Mouse (Mus musculus) hindbrain, embryonic 15.5 days (tissue): Measurements from ENCODE around the gene Kcnj10. TPM values are rescaled to one million over a fixed set of nuclear protein-coding genes. Genes with fewer than 3 reads are reported as not detected.

Source experiments
- ATAC-seq: fragments of 200-750 bp; cut with Nextera tagmentation; 2 replicates; pipeline ENCODE4 v1.8.0; 2017; ENCODE audit warnings: low read depth, moderate number of reproducible peaks, moderate TSS enrichment; ENCODE audit not compliant: low FRiP score
- H3K27ac ChIP-seq: fragments of 300-500 bp; sonication (generic); replicated peaks from 2 replicates; pipeline ENCODE4 v1.5.1; 2015; ENCODE audit warnings: mild to moderate bottlenecking, inconsistent platforms
- H3K27me3 ChIP-seq: fragments of 300-500 bp; sonication (generic); 2 replicates; pipeline ENCODE4 v1.6.1; 2015; ENCODE audit warnings: control low read depth, inconsistent platforms
- H3K36me3 ChIP-seq: fragments of 300-500 bp; sonication (generic); 2 replicates; pipeline ENCODE4 v1.6.1; 2015; ENCODE audit warnings: control low read depth, inconsistent platforms
- H3K4me1 ChIP-seq: fragments of 300-500 bp; sonication (generic); replicated peaks from 2 replicates; pipeline ENCODE4 v1.6.1; 2015; ENCODE audit warnings: control low read depth, inconsistent platforms
- H3K4me2 ChIP-seq: fragments of 300-500 bp; sonication (generic); 2 replicates; pipeline ENCODE4 v1.6.1; 2015; ENCODE audit warnings: moderate library complexity, mild to moderate bottlenecking, inconsistent platforms
- H3K4me3 ChIP-seq: fragments of 300-500 bp; sonication (generic); 2 replicates; pipeline ENCODE4 v1.5.1; 2015; ENCODE audit warnings: mild to moderate bottlenecking, inconsistent platforms
- H3K9ac ChIP-seq: fragments of 300-500 bp; sonication (generic); 2 replicates; pipeline ENCODE4 v1.6.1; 2015; ENCODE audit warnings: inconsistent platforms
- H3K9me3 ChIP-seq: fragments of 300-500 bp; sonication (generic); 2 replicates; pipeline ENCODE4 v1.6.1; 2016; ENCODE audit warnings: control low read depth, inconsistent platforms
- WGBS: fragments of 180-500 bp; shearing (Covaris S2); methylation state at CpG from one replicate; pipeline ENCODE4 v1.1.7; 2015; 5-methylcytosine and 5-hydroxymethylcytosine counted together
- polyA plus RNA-seq: library from polyadenylated mRNA; unstranded; fragments of >200 nt; fragmentation: Nextera tagmentation; extraction: Ambion mirVana; gene quantifications from 2 replicates; pipeline ENCODE4 v1.2.1, GENCODE M21; 2015

Kcnj10 gene
- polyA plus RNA-seq, 1 experiment from 2014 or later = 3.0 TPM

DNA sequence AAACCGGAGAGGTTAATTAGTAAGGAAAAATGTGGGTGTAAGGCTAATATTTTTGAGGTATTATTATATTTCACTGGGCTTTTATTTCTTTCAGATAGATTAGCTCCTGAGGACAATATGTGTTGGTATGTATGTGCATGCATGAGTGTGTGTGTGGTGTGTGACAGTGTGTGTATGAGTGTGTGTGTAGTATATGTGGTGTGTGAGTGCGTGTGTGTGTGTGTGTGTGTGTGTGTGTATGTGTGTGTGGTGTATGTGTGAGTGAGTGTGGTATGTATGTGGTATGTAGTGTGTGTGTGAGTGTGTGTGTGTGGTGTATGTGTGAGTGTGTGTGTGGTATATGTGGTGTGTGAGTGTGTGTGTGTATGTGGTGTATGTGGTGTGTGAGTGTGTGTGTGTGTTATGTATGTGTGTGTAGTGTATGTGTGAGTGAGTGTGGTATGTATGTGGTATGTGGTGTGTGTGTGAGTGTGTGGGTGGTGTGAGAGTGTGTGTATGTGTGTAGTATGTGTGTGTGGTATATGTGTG lies 51.7 kb downstream of the Kcnj10 start:
- peak overlapping the region; percentile 44 for H3K4me2 ChIP-seq
- H3K9ac ChIP-seq = no peak overlapping the region
- H3K4me3 ChIP-seq = no peak overlapping the region
- ATAC-seq = peak; percentile 42; the same call in 1 of the 2 replicates
- H3K9me3 ChIP-seq = no peaks in the 10 kb centered on the region
- 89% methylated on average over 2 of the region's 2 CpGs for WGBS
- H3K27me3 ChIP-seq = no peaks in the 10 kb centered on the region
- peaks cover 9% of the 10 kb centered on the region for H3K4me1 ChIP-seq
- no peaks in the 10 kb centered on the region for H3K36me3 ChIP-seq
- no peak overlapping the region for H3K27ac ChIP-seq

DNA sequence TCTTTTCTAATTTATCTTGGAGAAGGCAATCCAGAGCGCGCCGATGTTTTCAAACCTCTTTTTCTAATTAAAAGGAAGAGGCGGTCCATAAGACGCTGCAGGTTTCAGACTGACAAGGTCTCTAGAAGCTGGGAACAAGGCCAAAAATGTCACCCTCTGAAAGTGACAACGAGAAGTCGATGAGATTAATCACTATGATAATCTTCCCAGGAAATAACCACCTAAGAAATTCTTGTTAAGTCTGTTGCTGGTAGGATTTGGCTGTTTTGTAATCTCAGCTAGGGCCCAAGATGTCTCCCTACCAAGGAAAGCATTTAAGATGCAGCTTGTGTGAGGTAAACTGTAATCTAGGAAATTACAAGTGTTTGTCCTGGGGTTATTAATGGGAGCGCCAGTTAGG lies 52.7 kb downstream of the Kcnj10 start:
- Histone ChIP-seq H3K27ac (no peak overlapping the region), H3K4me1 (peaks cover 9% of the 10 kb centered on the region), H3K4me3 (no peak overlapping the region), H3K36me3 (no peaks in the 10 kb centered on the region), H3K9ac (no peak overlapping the region), H3K9me3 (no peaks in the 10 kb centered on the region), H3K27me3 (no peaks in the 10 kb centered on the region), H3K4me2 (no peak overlapping the region)
- no peak for ATAC-seq
- WGBS = 68% methylated on average over 8 of the region's 8 CpGs

DNA sequence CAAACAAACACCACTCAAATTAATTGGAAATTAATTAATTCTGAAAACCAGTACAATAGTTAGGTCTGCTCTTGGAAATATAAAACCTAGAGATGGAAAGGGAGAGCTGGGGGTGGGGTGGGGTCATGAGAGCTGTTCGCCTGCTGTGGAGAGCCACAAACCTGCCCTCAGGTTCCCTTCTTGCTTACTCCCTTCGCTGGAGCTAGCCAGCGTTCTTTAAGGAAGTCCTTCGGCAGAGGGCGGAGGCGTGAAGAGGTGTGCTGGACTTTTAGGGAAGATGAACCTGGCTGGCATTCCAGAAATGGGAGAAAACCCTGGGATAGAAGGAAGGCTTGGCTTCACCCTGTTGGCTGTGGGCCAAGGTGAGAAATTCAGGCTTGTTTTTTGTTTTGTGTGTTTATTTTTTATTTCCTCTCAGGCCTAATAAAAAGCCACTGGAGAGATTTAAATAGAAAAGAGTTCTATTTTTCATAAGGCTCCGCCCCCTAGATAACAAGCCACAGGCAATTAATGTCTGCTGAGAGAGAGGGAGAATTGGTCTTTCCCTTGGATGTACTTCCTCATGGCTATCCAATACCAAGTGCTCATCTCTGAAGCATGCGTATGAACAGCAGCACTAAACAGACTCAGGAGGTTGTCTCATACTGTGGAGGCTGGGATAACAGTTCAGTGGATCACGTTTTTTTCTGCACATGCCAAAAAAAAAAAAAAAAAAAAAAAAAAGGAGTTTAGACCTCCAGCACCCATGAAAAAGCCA lies 56.2 kb downstream of the Kcnj10 start:
- H3K36me3 ChIP-seq = no peaks in the 10 kb centered on the region
- no peak for ATAC-seq
- WGBS = 71% methylated on average over 9 of the region's 9 CpGs
- H3K27me3 ChIP-seq = no peaks in the 10 kb centered on the region
- peaks cover 3% of the 10 kb centered on the region for H3K4me1 ChIP-seq
- H3K9ac ChIP-seq = no peak overlapping the region
- H3K27ac ChIP-seq = no peak overlapping the region
- H3K9me3 ChIP-seq = no peaks in the 10 kb centered on the region
- H3K4me2 ChIP-seq = no peak overlapping the region
- H3K4me3 ChIP-seq = no peak overlapping the region

DNA sequence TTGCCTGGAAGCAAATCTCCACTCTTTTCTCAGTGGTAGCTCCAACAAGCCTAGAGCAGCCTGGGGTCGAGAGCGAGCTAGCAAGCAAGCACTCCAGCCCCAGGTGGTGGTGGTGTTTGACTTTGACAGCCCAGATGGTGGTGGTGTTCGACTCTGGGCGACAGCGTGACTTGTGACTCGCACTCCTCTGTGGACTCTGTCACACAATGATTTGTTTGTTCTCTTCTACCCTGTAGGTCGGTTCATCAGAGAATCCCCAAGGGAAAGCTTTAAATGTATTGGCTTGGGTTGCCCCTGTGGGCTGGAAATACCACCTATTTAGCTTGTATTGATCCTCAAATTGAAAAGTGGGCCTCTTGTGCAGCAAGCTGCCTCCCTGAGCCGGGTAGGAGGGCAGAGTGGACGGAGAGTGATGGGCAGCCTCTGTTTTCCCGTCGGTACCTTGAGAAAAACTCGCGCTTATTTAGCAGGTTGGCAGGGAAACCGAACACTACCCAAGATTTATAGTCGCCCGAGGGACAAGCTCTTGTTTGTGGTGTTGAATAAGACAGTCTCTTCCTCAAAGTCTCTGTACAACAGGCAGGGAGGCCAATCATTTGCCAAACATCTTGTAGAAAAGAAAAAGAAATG lies 65.2 kb downstream of the Kcnj10 start:
- ATAC-seq = peak; percentile 59; the same call in 1 of the 2 replicates
- no peaks in the 10 kb centered on the region for H3K9me3 ChIP-seq
- H3K4me1 ChIP-seq = peaks cover 4% of the 10 kb centered on the region; the same call in 1 of the 2 replicates
- H3K4me3 ChIP-seq = no peak overlapping the region
- H3K27me3 ChIP-seq = no peaks in the 10 kb centered on the region
- WGBS = 30% methylated on average over 16 of the region's 16 CpGs
- H3K4me2 ChIP-seq = no peak overlapping the region
- H3K36me3 ChIP-seq = no peaks in the 10 kb centered on the region
- H3K27ac ChIP-seq = no peak overlapping the region
- no peak overlapping the region for H3K9ac ChIP-seq

DNA sequence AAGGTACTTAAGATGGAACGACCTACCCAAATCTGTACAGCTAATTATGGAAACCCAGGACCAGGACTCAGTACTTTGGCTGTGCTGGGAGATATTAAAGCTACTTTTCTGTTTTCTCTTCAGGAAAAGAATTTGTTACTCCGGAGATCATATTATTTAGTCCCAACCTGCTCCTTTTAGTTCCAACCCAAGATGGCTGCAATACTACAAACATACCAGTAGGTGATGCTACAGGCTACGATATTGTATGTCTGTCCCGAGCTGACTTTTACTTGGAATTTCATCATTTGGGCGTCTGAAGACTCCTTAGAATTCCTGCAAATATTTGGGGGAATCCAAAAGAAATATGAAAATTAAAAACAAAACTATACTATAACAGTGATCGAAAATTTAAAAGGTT lies 68.0 kb downstream of the Kcnj10 start:
- Histone ChIP-seq H3K4me3 (no peak overlapping the region), H3K9me3 (no peaks in the 10 kb centered on the region), H3K4me1 (peaks cover 4% of the 10 kb centered on the region; the same call in 1 of the 2 replicates), H3K9ac (no peak overlapping the region), H3K4me2 (0 out of 2 replicates have a peak overlapping the region, but pooled peaks have one; percentile 27), H3K27ac (no peak overlapping the region), H3K36me3 (no peaks in the 10 kb centered on the region), H3K27me3 (no peaks in the 10 kb centered on the region)
- ATAC-seq = no peak
- WGBS = 5% methylated on average over 6 of the region's 6 CpGs

DNA sequence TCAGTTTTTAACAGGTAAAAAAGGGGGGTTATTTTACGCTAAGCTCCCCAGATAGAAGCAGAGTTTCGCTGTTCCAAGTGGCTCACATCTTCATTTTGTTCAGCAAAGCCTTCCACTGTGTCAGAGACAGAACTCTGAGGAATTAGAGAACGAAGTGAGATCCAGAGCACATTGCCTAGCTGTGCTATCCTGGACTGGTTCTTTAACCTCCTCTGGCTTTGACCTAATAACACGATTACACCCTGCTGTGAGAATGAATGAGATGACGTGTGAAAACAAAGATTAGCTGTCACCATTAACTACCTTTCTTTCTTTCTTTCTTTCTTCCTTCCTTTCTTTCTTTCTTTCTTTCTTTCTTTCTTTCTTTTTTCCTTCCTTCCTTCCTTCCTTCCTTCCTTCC lies 68.4 kb downstream of the Kcnj10 start:
- H3K4me1 ChIP-seq = peaks cover 4% of the 10 kb centered on the region; the same call in 1 of the 2 replicates
- H3K27me3 ChIP-seq = no peaks in the 10 kb centered on the region
- H3K36me3 ChIP-seq = no peaks in the 10 kb centered on the region
- H3K4me2 ChIP-seq = 0 out of 2 replicates have a peak overlapping the region, but pooled peaks have one; percentile 27
- no peak overlapping the region for H3K4me3 ChIP-seq
- ATAC-seq = no peak
- 8% methylated on average over 5 of the region's 5 CpGs for WGBS
- no peak overlapping the region for H3K27ac ChIP-seq
- H3K9ac ChIP-seq = no peak overlapping the region
- no peaks in the 10 kb centered on the region for H3K9me3 ChIP-seq

DNA sequence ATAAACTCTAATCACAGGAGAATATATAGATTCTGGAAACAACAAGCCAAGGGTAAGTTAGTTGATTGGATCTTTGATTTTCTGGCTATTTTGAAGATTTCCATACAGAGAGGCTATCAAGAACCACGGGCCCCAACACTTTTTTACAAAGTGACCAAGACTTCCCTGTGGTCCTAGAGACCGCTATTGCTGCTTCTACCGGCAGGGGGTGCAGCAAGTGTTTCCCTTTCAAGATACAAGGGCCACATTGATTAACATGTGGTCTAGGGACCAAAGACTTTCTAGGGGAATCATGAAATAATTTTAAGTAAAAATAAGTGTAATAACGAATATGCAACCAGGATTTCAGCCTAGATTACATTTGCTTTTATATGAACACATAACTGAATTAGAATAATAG lies 69.8 kb downstream of the Kcnj10 start:
- Histone ChIP-seq H3K4me1 (peaks cover 4% of the 10 kb centered on the region; the same call in 1 of the 2 replicates), H3K4me3 (no peak overlapping the region), H3K9me3 (no peaks in the 10 kb centered on the region), H3K36me3 (no peaks in the 10 kb centered on the region), H3K9ac (no peak overlapping the region), H3K27ac (no peak overlapping the region), H3K27me3 (no peaks in the 10 kb centered on the region), H3K4me2 (no peak overlapping the region)
- WGBS = 5% methylated on average over 4 of the region's 4 CpGs
- ATAC-seq = no peak

DNA sequence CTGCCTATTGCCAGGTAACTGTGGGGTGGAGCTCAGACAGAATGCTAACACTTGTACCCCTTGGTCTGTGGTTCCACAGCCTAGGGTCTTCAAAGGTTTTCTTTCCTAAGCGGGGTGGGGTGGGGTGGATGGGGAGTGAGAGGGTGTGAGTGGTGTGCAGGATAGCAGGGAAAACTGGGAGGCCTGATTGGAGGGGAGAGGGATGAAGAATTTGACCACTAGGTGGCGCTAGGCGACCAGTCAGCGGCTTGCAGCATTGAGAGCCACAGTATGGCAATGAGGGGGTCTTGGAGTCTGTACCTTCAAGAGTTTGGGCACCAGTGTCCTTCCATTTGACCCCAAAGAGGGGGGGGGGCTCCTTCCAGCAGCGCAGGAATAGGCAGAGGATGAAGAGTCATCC lies 71.2 kb downstream of the Kcnj10 start:
- no peak overlapping the region for H3K9ac ChIP-seq
- no peaks in the 10 kb centered on the region for H3K36me3 ChIP-seq
- H3K9me3 ChIP-seq = no peaks in the 10 kb centered on the region
- peak; percentile 90 for ATAC-seq
- H3K27me3 ChIP-seq = no peaks in the 10 kb centered on the region
- H3K4me3 ChIP-seq = no peak overlapping the region
- H3K4me2 ChIP-seq = no peak overlapping the region
- no peak overlapping the region for H3K27ac ChIP-seq
- no peaks in the 10 kb centered on the region for H3K4me1 ChIP-seq
- 0% methylated on average over 5 of the region's 5 CpGs for WGBS

DNA sequence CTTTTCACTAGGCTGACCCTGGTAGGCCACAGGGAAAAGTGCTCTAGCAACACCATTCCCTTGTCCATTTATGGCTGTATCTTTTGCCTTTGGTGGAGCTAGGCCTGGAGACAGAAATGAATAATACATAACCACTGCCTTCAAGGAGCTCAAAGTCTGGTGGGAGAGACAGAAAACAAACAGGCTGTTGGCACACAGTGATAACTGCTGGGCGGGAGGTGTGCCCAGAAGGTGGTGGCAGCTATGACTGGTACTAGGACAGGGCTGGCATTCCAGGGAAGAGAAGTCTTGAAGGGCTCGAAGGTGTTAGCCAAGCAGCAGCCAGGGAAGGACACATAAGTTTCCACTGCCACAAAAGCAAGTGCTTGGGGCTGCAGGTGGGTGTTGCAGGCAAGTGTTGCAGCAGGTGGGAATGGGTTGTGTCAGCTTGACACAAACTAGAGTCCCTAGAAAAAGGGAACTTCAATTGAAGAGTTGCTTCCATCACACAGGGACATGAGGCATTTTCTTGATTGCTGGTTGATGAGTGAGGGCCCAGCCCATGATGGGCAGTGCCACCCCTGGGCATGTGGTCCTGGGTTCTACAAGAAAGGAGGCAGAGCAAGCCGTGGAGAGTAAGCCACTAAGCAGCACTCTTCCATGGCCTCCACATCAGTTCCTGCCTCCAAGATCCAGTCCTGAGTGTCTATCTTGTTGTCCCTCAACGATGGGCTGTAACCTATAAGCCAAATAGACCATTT lies 72.7 kb downstream of the Kcnj10 start:
- H3K4me3 ChIP-seq = no peak overlapping the region
- no peaks in the 10 kb centered on the region for H3K9me3 ChIP-seq
- H3K27ac ChIP-seq = no peak overlapping the region
- no peak overlapping the region for H3K4me2 ChIP-seq
- H3K9ac ChIP-seq = no peak overlapping the region
- H3K4me1 ChIP-seq = no peaks in the 10 kb centered on the region
- no peak for ATAC-seq
- no peaks in the 10 kb centered on the region for H3K27me3 ChIP-seq
- 92% methylated on average over 4 of the region's 4 CpGs for WGBS
- no peaks in the 10 kb centered on the region for H3K36me3 ChIP-seq

DNA sequence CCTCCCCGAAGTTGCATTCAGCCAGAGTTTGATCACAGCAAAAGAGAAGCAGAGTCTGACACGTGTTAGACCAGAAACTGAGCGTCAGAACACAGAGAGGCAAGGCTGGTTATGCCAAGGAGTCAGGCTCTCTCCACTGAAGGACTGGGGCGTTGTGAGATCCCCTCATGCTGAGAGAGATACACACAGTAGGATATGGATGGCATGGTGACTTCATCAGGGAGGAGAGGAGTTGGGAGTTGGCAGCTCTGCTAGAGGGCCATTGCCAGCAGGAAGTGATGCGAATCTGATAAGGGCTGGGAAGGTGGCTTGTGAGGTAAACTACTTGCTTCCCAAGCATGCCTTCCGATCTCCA lies 73.2 kb downstream of the Kcnj10 start:
- Histone ChIP-seq H3K4me1 (no peaks in the 10 kb centered on the region), H3K9ac (no peak overlapping the region), H3K4me2 (no peak overlapping the region), H3K36me3 (no peaks in the 10 kb centered on the region), H3K4me3 (no peak overlapping the region), H3K9me3 (no peaks in the 10 kb centered on the region), H3K27ac (no peak overlapping the region), H3K27me3 (no peaks in the 10 kb centered on the region)
- 87% methylated on average over 6 of the region's 6 CpGs for WGBS
- ATAC-seq = no peak

DNA sequence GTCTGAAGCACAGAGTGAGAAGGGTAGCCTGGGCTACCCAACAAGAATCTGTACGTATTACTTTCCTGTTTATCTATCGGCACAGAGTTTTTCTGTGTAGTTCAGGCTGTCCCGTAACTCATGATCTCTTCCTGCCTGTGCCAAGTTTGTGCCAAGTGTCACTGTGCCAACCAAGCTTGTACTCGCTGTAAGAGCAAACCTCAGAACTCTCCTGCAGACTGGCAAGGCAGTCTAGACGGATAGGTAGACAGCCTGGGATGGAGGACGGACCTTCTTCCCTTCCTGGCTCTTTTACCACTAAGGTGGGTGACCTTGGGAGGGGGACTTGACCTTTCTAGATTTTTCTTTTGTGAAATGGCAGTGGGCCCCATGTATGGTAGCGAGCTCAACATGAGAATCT lies 74.1 kb downstream of the Kcnj10 start:
- Histone ChIP-seq H3K4me2 (no peak overlapping the region), H3K4me1 (no peaks in the 10 kb centered on the region)
- no peak for ATAC-seq

DNA sequence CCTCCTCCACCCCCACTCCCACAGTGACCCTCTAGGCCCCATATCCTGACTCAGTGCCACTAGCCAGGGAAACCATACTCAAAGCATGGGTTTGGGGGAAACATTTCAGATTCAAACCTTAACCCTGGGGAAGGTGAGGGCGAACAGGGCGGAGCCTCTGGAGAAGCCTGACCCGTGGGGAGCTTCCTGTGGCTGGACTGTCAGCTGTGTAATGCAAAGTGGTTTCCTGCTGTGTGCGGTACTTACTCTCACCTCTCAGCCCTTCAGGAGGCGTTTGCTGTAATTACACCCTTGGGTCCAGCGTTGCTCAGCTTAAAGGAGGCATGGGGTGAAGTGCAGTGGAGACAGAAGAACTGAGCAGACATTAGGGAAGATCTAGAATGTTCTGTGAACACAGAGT lies 77.2 kb downstream of the Kcnj10 start:
- no peaks in the 10 kb centered on the region for H3K4me1 ChIP-seq
- H3K4me2 ChIP-seq = no peak overlapping the region
- H3K27ac ChIP-seq = no peak overlapping the region
- ATAC-seq = no peak
- no peaks in the 10 kb centered on the region for H3K9me3 ChIP-seq
- no peaks in the 10 kb centered on the region for H3K36me3 ChIP-seq
- no peak overlapping the region for H3K4me3 ChIP-seq
- no peak overlapping the region for H3K9ac ChIP-seq
- no peaks in the 10 kb centered on the region for H3K27me3 ChIP-seq
- 21% methylated on average over 6 of the region's 6 CpGs for WGBS

More for the DNA sequence above, 74.1 kb downstream of the Kcnj10 start:
- Histone ChIP-seq H3K27me3 (no peaks in the 10 kb centered on the region), H3K27ac (no peak overlapping the region), H3K9ac (no peak overlapping the region), H3K36me3 (no peaks in the 10 kb centered on the region), H3K9me3 (no peaks in the 10 kb centered on the region), H3K4me3 (no peak overlapping the region)
- WGBS = 90% methylated on average over 7 of the region's 7 CpGs
